Mouse (Mus musculus): ENCODE data around the gene Ubl3. TPM values are rescaled to one million over a fixed set of nuclear protein-coding genes. Genes with fewer than 3 reads are reported as not detected.

Gene Ubl3
- polyA plus RNA-seq, 1 experiment: 202 TPM

DNA sequence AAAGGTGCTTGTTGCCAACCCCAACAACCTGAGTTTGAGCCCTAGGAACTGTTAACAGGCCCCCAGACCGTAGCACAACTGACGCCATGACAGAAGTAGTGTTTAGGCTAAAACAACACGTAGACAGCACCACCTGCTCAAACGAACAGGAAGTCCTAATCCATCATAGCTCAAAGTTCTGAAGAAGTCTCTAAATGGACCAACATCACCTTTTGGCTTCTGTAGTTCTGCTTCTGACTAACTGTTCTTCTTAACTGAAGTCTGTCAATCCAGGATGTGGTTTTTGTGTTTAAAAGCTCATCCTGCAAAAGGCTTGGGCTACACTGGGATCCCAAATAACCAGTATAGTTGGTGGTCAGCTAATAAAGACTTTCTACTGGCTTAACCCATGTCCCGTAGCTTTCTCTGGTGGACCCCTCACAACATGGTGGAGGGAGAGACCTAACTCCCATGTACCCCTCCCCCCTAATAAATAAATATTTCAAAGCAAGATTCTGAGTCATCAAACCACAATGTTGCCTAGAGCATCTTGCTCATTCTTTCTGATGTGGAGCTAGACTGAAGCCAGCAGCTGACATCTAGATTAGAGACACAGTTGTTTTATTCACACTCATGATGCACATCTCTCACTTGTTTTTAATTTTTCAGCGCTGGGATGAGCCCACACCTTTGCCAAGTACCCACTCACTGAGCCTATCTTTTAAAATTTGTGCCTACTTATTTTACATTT lies 51.2 kb downstream of the Ubl3 start:
- no peaks in the 10 kb centered on the region; the same call in 1 of the 2 replicates for H3K4me1 ChIP-seq (ENCODE audit: control insufficient read depth, insufficient read depth, low read length)
- no peak for TF ChIP-seq CTCF (IDR thresholded peaks at IDR 0.05; ENCODE audit: borderline replicate concordance, insufficient read depth, low read depth, low read length)
- no peak for TF ChIP-seq POLR2A (IDR thresholded peaks at IDR 0.05; ENCODE audit: borderline replicate concordance, insufficient read depth, low read length)
- no peak overlapping the region for H3K27ac ChIP-seq (ENCODE audit: insufficient read depth, low read length)
- H3K27me3 ChIP-seq (ENCODE audit: control insufficient read depth, insufficient read depth, low read length): peaks cover 1% of the 10 kb centered on the region; the same call in 1 of the 2 replicates
- H3K4me3 ChIP-seq (replicated peaks; ENCODE audit: insufficient read depth, low read depth, low read length): no peak overlapping the region
- 91% methylated on average over 6 of the region's 6 CpGs for WGBS
- DNase-seq: no peak

- Histone ChIP-seq H3K27ac (ENCODE audit: insufficient read depth, low read length) (no peak overlapping the region), H3K4me3 (replicated peaks; ENCODE audit: insufficient read depth, low read depth, low read length) (no peak overlapping the region), H3K4me1 (ENCODE audit: control insufficient read depth, insufficient read depth, low read length) (no peaks in the 10 kb centered on the region; the same call in 1 of the 2 replicates), H3K27me3 (ENCODE audit: control insufficient read depth, insufficient read depth, low read length) (peaks cover 1% of the 10 kb centered on the region; the same call in 1 of the 2 replicates)
- no peak for DNase-seq
- 91% methylated on average over 8 of the region's 8 CpGs for WGBS
- TF ChIP-seq POLR2A (IDR thresholded peaks at IDR 0.05; ENCODE audit: borderline replicate concordance, insufficient read depth, low read length) (no peak), CTCF (IDR thresholded peaks at IDR 0.05; ENCODE audit: borderline replicate concordance, insufficient read depth, low read depth, low read length) (no peak)
These were observed 52.1 kb downstream of the Ubl3 start for GRCm38 (mm10) chr5:148500516-148500915.

GRCm38 (mm10) chr5:148499616-148500015 lies 53.0 kb downstream of the Ubl3 start:
- TF ChIP-seq POLR2A (IDR thresholded peaks at IDR 0.05; ENCODE audit: borderline replicate concordance, insufficient read depth, low read length) (no peak), CTCF (IDR thresholded peaks at IDR 0.05; ENCODE audit: borderline replicate concordance, insufficient read depth, low read depth, low read length) (no peak)
- Histone ChIP-seq H3K27me3 (ENCODE audit: control insufficient read depth, insufficient read depth, low read length) (no peaks in the 10 kb centered on the region), H3K27ac (ENCODE audit: insufficient read depth, low read length) (no peak overlapping the region), H3K4me3 (replicated peaks; ENCODE audit: insufficient read depth, low read depth, low read length) (no peak overlapping the region), H3K4me1 (ENCODE audit: control insufficient read depth, insufficient read depth, low read length) (no peaks in the 10 kb centered on the region; the same call in 1 of the 2 replicates)
- DNase-seq: no peak
- 81% methylated on average over 5 of the region's 5 CpGs for WGBS

- H3K27ac ChIP-seq (ENCODE audit: insufficient read depth, low read length): no peak overlapping the region
- H3K27me3 ChIP-seq (ENCODE audit: control insufficient read depth, insufficient read depth, low read length): no peaks in the 10 kb centered on the region
- WGBS: 91% methylated on average over 6 of the region's 6 CpGs
- H3K4me1 ChIP-seq (ENCODE audit: control insufficient read depth, insufficient read depth, low read length): no peaks in the 10 kb centered on the region
- H3K4me3 ChIP-seq (replicated peaks; ENCODE audit: insufficient read depth, low read depth, low read length): no peak overlapping the region
- TF ChIP-seq CTCF (IDR thresholded peaks at IDR 0.05; ENCODE audit: borderline replicate concordance, insufficient read depth, low read depth, low read length) (no peak), POLR2A (IDR thresholded peaks at IDR 0.05; ENCODE audit: borderline replicate concordance, insufficient read depth, low read length) (no peak)
- DNase-seq: no peak
These were observed 56.6 kb downstream of the Ubl3 start for GRCm38 (mm10) chr5:148495991-148496390.

DNA sequence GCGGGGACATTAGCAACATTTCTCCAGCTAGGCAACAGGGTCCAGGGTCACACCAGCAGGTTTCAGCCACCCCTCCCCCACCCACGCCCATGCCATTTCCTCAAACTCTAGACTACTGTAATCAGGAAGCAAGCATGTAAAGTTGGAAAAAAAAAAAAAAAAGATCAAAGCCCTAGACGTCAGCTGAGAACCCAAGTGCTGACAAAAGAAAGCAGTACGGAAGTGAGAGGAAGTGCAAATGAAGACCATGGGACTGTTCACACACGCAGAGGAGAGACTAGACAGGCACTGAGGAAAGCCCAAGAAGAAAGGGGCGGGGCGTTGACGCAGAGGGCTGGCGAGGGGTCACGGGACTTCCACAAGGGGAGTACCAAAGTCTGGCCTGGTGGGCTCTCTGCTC lies 57.4 kb downstream of the Ubl3 start:
- Histone ChIP-seq H3K27me3 (ENCODE audit: control insufficient read depth, insufficient read depth, low read length) (no peaks in the 10 kb centered on the region), H3K27ac (ENCODE audit: insufficient read depth, low read length) (no peak overlapping the region), H3K4me1 (ENCODE audit: control insufficient read depth, insufficient read depth, low read length) (no peaks in the 10 kb centered on the region), H3K4me3 (replicated peaks; ENCODE audit: insufficient read depth, low read depth, low read length) (no peak overlapping the region)
- WGBS: 75% methylated on average over 10 of the region's 10 CpGs
- no peak for TF ChIP-seq CTCF (IDR thresholded peaks at IDR 0.05; ENCODE audit: borderline replicate concordance, insufficient read depth, low read depth, low read length)
- TF ChIP-seq POLR2A (IDR thresholded peaks at IDR 0.05; ENCODE audit: borderline replicate concordance, insufficient read depth, low read length): no peak
- no peak for DNase-seq

DNA sequence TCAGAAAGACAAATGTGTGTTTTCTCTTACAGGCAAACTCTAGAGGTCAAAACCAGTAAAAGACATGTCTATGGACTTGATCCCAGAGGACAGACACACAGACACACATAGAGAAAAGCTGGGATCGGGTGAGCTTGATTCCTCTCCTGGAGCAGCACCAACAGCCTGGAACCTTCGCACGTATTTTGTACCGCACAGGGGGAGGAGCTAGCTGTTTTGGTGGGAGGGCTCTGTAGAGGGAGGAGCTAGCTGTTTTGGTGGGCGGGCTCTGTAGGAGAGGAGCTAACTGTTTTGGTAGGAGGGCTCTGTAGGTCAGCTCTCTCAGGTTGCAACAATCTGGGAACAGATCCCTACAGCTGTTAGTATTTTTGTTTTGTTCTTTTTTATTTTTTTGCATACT lies 58.3 kb downstream of the Ubl3 start:
- 91% methylated on average over 5 of the region's 5 CpGs for WGBS
- no peaks in the 10 kb centered on the region for H3K4me1 ChIP-seq (ENCODE audit: control insufficient read depth, insufficient read depth, low read length)
- H3K4me3 ChIP-seq (replicated peaks; ENCODE audit: insufficient read depth, low read depth, low read length): no peak overlapping the region
- no peaks in the 10 kb centered on the region for H3K27me3 ChIP-seq (ENCODE audit: control insufficient read depth, insufficient read depth, low read length)
- DNase-seq: no peak
- TF ChIP-seq POLR2A (IDR thresholded peaks at IDR 0.05; ENCODE audit: borderline replicate concordance, insufficient read depth, low read length): no peak
- no peak for TF ChIP-seq CTCF (IDR thresholded peaks at IDR 0.05; ENCODE audit: borderline replicate concordance, insufficient read depth, low read depth, low read length)
- H3K27ac ChIP-seq (ENCODE audit: insufficient read depth, low read length): no peak overlapping the region

GRCm38 (mm10) chr5:148493025-148493424 lies 59.6 kb downstream of the Ubl3 start:
- TF ChIP-seq POLR2A (IDR thresholded peaks at IDR 0.05; ENCODE audit: borderline replicate concordance, insufficient read depth, low read length): no peak
- TF ChIP-seq CTCF (IDR thresholded peaks at IDR 0.05; ENCODE audit: borderline replicate concordance, insufficient read depth, low read depth, low read length): no peak
- Histone ChIP-seq H3K27ac (ENCODE audit: insufficient read depth, low read length) (no peak overlapping the region), H3K4me1 (ENCODE audit: control insufficient read depth, insufficient read depth, low read length) (no peaks in the 10 kb centered on the region), H3K27me3 (ENCODE audit: control insufficient read depth, insufficient read depth, low read length) (no peaks in the 10 kb centered on the region), H3K4me3 (replicated peaks; ENCODE audit: insufficient read depth, low read depth, low read length) (no peak overlapping the region)
- 72% methylated on average over 4 of the region's 4 CpGs for WGBS
- DNase-seq: no peak

GRCm38 (mm10) chr5:148490391-148490790 lies 62.2 kb downstream of the Ubl3 start:
- 30% methylated on average over 3 of the region's 3 CpGs for WGBS

More at GRCm38 (mm10) chr5:148490391-148490790, 62.2 kb downstream of the Ubl3 start:
- no peak for TF ChIP-seq CTCF (IDR thresholded peaks at IDR 0.05; ENCODE audit: borderline replicate concordance, insufficient read depth, low read depth, low read length)
- TF ChIP-seq POLR2A (IDR thresholded peaks at IDR 0.05; ENCODE audit: borderline replicate concordance, insufficient read depth, low read length): no peak
- Histone ChIP-seq H3K27me3 (ENCODE audit: control insufficient read depth, insufficient read depth, low read length) (no peaks in the 10 kb centered on the region), H3K4me3 (replicated peaks; ENCODE audit: insufficient read depth, low read depth, low read length) (peak overlapping the region; percentile 47), H3K27ac (ENCODE audit: insufficient read depth, low read length) (peak overlapping the region; percentile 83), H3K4me1 (ENCODE audit: control insufficient read depth, insufficient read depth, low read length) (no peaks in the 10 kb centered on the region)
- no peak for DNase-seq

All from cerebellum, adult 2 months (tissue).